Mouse (Mus musculus) cerebellum, adult 2 months (tissue): ENCODE data around the gene Tnni2.

Experiments used
- CTCF ChIP-seq: fragments of 200-500 bp; IDR thresholded peaks from 2 replicates; pipeline ENCODE4 v1.5.1; 2011; ENCODE audit warnings: low read depth, mild to moderate bottlenecking, control low read depth, low read length, moderate library complexity, borderline replicate concordance; ENCODE audit not compliant: insufficient read depth
- POLR2A ChIP-seq: fragments of 200-500 bp; IDR thresholded peaks from 2 replicates; pipeline ENCODE4 v1.6.1; 2011; ENCODE audit warnings: low read length, control low read depth, borderline replicate concordance; ENCODE audit not compliant: insufficient read depth

GRCm38 (mm10) chr7:142416225-142416624 lies 25.4 kb upstream of the Tnni2 start:
- TF ChIP-seq CTCF, result no peak
- no peak for TF ChIP-seq POLR2A
